Mouse (Mus musculus): Measurements from ENCODE around the gene Vsig8. TPM values are rescaled to one million over a fixed set of nuclear protein-coding genes. Genes with fewer than 3 reads are reported as not detected.
A peak's percentile ranks its signal among the peaks of the same experiment; 100 is the strongest.

Gene Vsig8
- total RNA-seq, 2 experiments from 2014 or later, result 0.25 to 0.67 TPM

GRCm38 (mm10) chr1:172530544-172531220 lies 25.1 kb upstream of the Vsig8 start:
- no peak for DNase-seq

- DNase-seq, result no peak
Observed at GRCm38 (mm10) chr1:172532551-172532950, 23.2 kb upstream of the Vsig8 start.

GRCm38 (mm10) chr1:172535116-172535515 lies 20.6 kb upstream of the Vsig8 start:
- DNase-seq, result no peak

GRCm38 (mm10) chr1:172539827-172540226 lies 15.9 kb upstream of the Vsig8 start:
- no peak for DNase-seq

GRCm38 (mm10) chr1:172540283-172540820 lies 15.4 kb upstream of the Vsig8 start:
- DNase-seq, result no peak

- no peak for DNase-seq
Observed at GRCm38 (mm10) chr1:172546062-172546461, 9.7 kb upstream of the Vsig8 start.

- DNase-seq, result no peak
Observed at GRCm38 (mm10) chr1:172548501-172548900, 7.2 kb upstream of the Vsig8 start.

- DNase-seq, result no peak
Observed at GRCm38 (mm10) chr1:172549314-172549713, 6.4 kb upstream of the Vsig8 start.

- no peak for DNase-seq
Observed at GRCm38 (mm10) chr1:172549717-172550116, 6.0 kb upstream of the Vsig8 start.

- DNase-seq, result no peak
Observed at GRCm38 (mm10) chr1:172550551-172550951, 5.2 kb upstream of the Vsig8 start.

- DNase-seq, result no peak
Observed at GRCm38 (mm10) chr1:172551009-172551408, 4.7 kb upstream of the Vsig8 start.

- no peak for DNase-seq
Observed at GRCm38 (mm10) chr1:172552623-172553022, 3.1 kb upstream of the Vsig8 start.

- DNase-seq, result peak; percentile 65 to 66
Observed at GRCm38 (mm10) chr1:172562641-172563464, 7.1 kb downstream of the Vsig8 start.

- DNase-seq, result no peak
Observed at GRCm38 (mm10) chr1:172563465-172563828, 7.7 kb downstream of the Vsig8 start.

- DNase-seq, result no peak
Observed at GRCm38 (mm10) chr1:172566131-172566530, 10.4 kb downstream of the Vsig8 start.

- DNase-seq, result no peak
Observed at GRCm38 (mm10) chr1:172567758-172568157, 12.0 kb downstream of the Vsig8 start.

- DNase-seq, result no peak
Observed at GRCm38 (mm10) chr1:172580116-172580515, 24.4 kb downstream of the Vsig8 start.

GRCm38 (mm10) chr1:172582436-172582835 lies 26.7 kb downstream of the Vsig8 start:
- DNase-seq, result no peak

GRCm38 (mm10) chr1:172584271-172584670 lies 28.5 kb downstream of the Vsig8 start:
- no peak for DNase-seq

GRCm38 (mm10) chr1:172585026-172585425 lies 29.3 kb downstream of the Vsig8 start:
- no peak for DNase-seq

GRCm38 (mm10) chr1:172585612-172586567 lies 30.2 kb downstream of the Vsig8 start:
- DNase-seq, result no peak

- no peak for DNase-seq
Observed at GRCm38 (mm10) chr1:172590385-172590784, 34.6 kb downstream of the Vsig8 start, which contains the start of gene Slamf8. Gene Slamf8, minus strand, starts transcription at chr1:172590568.
